Mouse (Mus musculus) midbrain, embryonic 11.5 days (tissue): ENCODE results near the gene Sgcg. TPM values are rescaled to one million over a fixed set of nuclear protein-coding genes. Genes with fewer than 3 reads are reported as not detected.

Experiments
- ATAC-seq: fragments of 200-750 bp; cut with Nextera tagmentation; 2 replicates; pipeline ENCODE4 v1.8.0; 2017; ENCODE audit warnings: moderate TSS enrichment, moderate library complexity; ENCODE audit not compliant: low FRiP score
- DNase-seq: peaks from one replicate; pipeline ENCODE4 v3.0.0; 2015; ENCODE audit warnings: low spot score; ENCODE audit errors: missing footprints
- H3K27ac ChIP-seq: fragments of 300-500 bp; sonication (generic); 2 replicates; pipeline ENCODE4 v1.5.1; 2014; ENCODE audit warnings: low read depth, low read length
- H3K27me3 ChIP-seq: fragments of 300-500 bp; sonication (generic); 2 replicates; pipeline ENCODE4 v1.6.1; 2014; ENCODE audit warnings: mild to moderate bottlenecking, low read length, moderate library complexity, mixed read lengths; ENCODE audit not compliant: control insufficient read depth, insufficient read depth
- H3K36me3 ChIP-seq: fragments of 300-500 bp; sonication (generic); 2 replicates; pipeline ENCODE4 v1.6.1; 2014; ENCODE audit warnings: mild to moderate bottlenecking, low read length, moderate library complexity, mixed read lengths; ENCODE audit not compliant: control insufficient read depth, insufficient read depth
- H3K4me1 ChIP-seq: fragments of 300-500 bp; sonication (generic); 2 replicates; pipeline ENCODE4 v1.6.1; 2014; ENCODE audit warnings: low read length; ENCODE audit not compliant: control insufficient read depth, insufficient read depth
- H3K4me2 ChIP-seq: fragments of 300-500 bp; sonication (generic); 2 replicates; pipeline ENCODE4 v1.6.1; 2014; ENCODE audit warnings: mild to moderate bottlenecking, moderate library complexity
- H3K4me3 ChIP-seq: fragments of 300-500 bp; sonication (generic); 2 replicates; pipeline ENCODE4 v1.5.1; 2014; ENCODE audit warnings: low read depth, low read length
- H3K9ac ChIP-seq: fragments of 300-500 bp; sonication (generic); 2 replicates; pipeline ENCODE4 v1.6.1; 2014; ENCODE audit warnings: low read length
- H3K9me3 ChIP-seq: fragments of 300-500 bp; sonication (generic); 2 replicates; pipeline ENCODE4 v1.6.1; 2016; ENCODE audit warnings: low read length; ENCODE audit not compliant: control insufficient read depth
- WGBS: fragments of 180-500 bp; shearing (Covaris S2); extraction: QIAGEN DNeasy Blood & Tissue Kit; methylation state at CpG from one replicate; pipeline ENCODE4 v1.1.7; 2014; 5-methylcytosine and 5-hydroxymethylcytosine counted together
- polyA plus RNA-seq: library from polyadenylated mRNA; unstranded; fragments of >200 nt; fragmentation: Nextera tagmentation; extraction: Ambion mirVana; gene quantifications from 2 replicates; pipeline ENCODE4 v1.2.1, GENCODE M21; 2014

The Sgcg gene
- polyA plus RNA-seq, 1 experiment from 2014 or later = not detected

DNA sequence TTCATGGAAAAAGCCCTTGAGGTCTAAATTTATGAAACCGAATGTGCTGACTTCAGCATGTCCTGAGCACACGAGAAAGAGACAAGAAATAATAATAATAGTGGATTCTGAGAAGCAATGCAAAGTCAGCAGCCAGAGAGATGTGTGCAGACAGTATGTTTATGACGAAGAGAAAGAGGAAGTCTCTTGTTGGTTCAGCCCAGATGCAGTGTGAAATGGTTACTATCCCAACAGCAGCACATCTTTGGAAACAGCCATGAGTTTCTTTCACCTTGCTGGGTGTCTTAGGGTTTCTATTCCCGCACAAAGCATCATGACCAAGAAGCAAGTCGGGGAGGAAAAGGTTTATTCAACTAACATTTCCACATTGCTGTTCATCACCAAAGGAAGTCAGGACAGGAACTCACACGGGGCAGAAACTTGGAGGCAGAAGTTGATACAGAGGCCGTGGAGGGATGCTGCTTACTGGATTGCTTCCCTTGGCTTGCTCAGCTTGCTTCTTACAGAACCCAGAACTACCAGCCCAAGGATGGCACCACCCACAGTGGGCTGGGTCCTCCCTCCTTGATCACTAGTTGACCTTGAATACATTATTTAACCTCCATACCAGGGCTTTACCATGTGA, 20.5 kb upstream of the Sgcg start:
- DNase-seq = no peak
- WGBS = 91% methylated on average over 7 of the region's 7 CpGs
- peaks cover 16% of the 10 kb centered on the region for H3K27me3 ChIP-seq

DNA sequence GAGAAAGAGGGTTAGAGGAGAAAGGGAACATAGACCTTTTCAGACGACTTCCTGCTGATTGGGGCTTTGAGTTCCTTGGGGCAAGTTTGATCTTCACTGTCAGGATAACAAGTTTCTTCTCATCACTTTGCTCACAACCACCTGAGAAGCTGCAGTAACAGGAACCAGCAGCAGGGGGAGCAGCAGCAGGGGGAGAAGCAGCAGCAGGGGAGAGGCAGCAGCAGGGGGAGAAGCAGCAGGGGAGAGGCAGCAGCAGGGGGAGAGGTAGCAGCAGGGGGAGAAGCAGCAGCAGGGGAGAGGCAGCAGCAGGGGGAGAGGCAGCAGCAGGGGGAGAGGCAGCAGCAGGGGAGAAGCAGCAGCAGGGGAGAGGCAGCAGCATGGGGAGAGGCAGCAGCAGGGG, 19.0 kb upstream of the Sgcg start:
- 46% methylated on average over 1 of the region's 1 CpGs for WGBS
- peaks cover 16% of the 10 kb centered on the region for H3K27me3 ChIP-seq
- ATAC-seq (no peak), DNase-seq (peak; percentile 92)
- no peak overlapping the region for H3K27ac ChIP-seq
- H3K4me3 ChIP-seq = no peak overlapping the region
- H3K4me1 ChIP-seq = peaks cover 2% of the 10 kb centered on the region; the same call in 1 of the 2 replicates
- H3K9me3 ChIP-seq = no peaks in the 10 kb centered on the region
- no peak overlapping the region for H3K9ac ChIP-seq
- H3K4me2 ChIP-seq = no peak overlapping the region
- H3K36me3 ChIP-seq = no peaks in the 10 kb centered on the region

More for the DNA sequence above, 20.5 kb upstream of the Sgcg start:
- Histone ChIP-seq H3K36me3 (no peaks in the 10 kb centered on the region), H3K27ac (no peak overlapping the region), H3K4me1 (peaks cover 2% of the 10 kb centered on the region; the same call in 1 of the 2 replicates), H3K9ac (no peak overlapping the region), H3K4me2 (no peak overlapping the region), H3K4me3 (no peak overlapping the region), H3K9me3 (no peaks in the 10 kb centered on the region)
- no peak for ATAC-seq

DNA sequence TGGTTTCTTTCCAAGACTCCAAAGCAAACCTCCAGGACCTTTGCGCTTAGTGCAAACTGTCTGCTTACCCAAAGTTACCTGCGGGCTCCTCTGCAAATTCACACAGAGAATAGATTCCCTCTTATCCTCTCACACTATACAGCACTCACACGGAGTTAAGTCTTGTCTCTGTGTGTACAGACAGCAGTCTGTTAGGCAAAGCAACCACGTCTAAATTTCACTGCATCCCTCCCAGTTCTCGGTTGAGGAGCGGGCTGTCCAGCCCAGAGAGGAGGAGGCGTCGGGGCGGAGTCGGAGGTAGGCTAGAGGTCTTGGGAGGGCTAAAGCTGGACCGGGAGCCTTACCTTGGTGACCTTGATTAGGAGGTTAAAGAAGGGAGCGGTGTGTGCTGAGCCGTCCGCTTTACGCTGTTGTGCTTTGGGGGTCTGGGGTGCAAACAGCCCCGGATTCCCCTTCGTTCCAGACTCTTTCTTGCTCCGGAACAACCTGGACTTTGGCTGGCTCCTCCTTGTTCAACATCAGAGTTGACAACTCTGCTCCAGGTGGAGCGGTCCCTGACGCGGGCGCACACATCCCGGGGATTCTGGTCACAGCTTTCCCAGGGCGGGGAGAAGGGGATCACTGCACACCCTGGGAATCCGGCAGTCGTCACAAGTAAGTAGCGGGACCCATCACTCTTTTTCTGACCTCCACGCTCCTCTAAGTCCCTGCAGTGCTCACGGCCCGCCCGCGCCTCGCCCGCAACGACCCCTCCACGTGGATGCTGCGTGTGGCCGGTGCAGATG, 16.3 kb upstream of the Sgcg start:
- H3K4me2 ChIP-seq = peak overlapping the region; percentile 38
- peaks cover 2% of the 10 kb centered on the region; the same call in 1 of the 2 replicates for H3K4me1 ChIP-seq
- no peaks in the 10 kb centered on the region for H3K36me3 ChIP-seq
- no peaks in the 10 kb centered on the region for H3K9me3 ChIP-seq
- H3K9ac ChIP-seq = no peak overlapping the region
- peak overlapping the region; percentile 9; the same call in 1 of the 2 replicates for H3K4me3 ChIP-seq
- DNase-seq (peak; percentile 84), ATAC-seq (no peak)
- no peak overlapping the region for H3K27ac ChIP-seq
- 9% methylated on average over 38 of the region's 38 CpGs for WGBS
- H3K27me3 ChIP-seq = peaks cover 16% of the 10 kb centered on the region

DNA sequence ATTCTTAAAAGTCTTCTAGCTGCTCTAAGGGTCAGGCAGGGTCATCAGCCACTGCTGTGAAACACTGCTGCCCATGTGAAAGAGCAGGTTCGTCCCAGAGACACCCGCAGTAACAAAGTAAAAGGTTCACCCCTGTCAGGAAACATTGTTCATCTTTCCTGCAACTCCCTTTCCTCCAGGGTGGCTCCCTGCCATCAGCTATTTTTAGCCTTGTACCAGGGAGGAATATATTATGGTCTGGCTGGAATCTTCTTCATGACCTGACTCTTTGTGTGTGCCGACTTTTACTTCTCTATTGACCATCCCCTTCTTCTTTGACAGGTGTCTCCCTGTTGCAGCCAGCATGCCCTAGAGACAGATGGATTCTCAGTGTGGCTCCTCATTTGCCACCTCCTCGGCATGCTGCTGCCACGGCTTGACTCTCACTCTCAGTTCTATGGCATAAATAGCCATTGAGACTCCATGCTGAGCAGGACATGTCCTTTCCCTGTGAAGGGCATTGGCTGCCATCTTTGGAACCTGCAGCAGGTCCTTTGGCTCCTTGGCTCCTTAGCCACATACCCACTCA, 9.7 kb upstream of the Sgcg start:
- H3K27ac ChIP-seq = no peak overlapping the region
- 71% methylated on average over 5 of the region's 5 CpGs for WGBS
- H3K9ac ChIP-seq = no peak overlapping the region
- ATAC-seq (no peak), DNase-seq (peak; percentile 78)
- no peaks in the 10 kb centered on the region for H3K4me1 ChIP-seq
- no peak overlapping the region for H3K4me3 ChIP-seq
- no peaks in the 10 kb centered on the region for H3K27me3 ChIP-seq
- H3K9me3 ChIP-seq = no peaks in the 10 kb centered on the region
- no peaks in the 10 kb centered on the region for H3K36me3 ChIP-seq
- no peak overlapping the region for H3K4me2 ChIP-seq

DNA sequence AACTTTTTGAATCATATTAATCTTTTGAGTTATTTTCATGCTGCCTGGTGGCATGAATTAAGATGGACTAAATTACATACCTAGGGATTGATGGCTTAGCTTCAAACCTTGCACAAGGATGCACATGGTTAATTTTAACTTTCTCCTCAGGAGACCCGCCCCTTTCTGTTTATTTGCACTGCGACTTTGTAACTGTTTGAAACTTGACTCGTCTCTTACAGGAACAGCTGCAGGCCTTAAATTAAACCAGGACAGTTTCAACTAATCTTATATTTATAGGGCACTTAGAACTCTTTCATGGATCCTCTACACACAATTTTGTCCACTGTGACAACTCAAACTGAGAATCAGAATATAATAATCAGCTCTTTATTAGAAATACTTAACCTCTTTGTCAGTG, 794 bp upstream of the Sgcg start:
- peak; percentile 23 for DNase-seq
- no peak for ATAC-seq
- no peak overlapping the region for H3K4me2 ChIP-seq
- WGBS = 66% methylated on average over 3 of the region's 3 CpGs
- no peaks in the 10 kb centered on the region for H3K4me1 ChIP-seq
- H3K27ac ChIP-seq = no peak overlapping the region
- no peaks in the 10 kb centered on the region for H3K9me3 ChIP-seq
- no peak overlapping the region for H3K9ac ChIP-seq
- H3K36me3 ChIP-seq = no peaks in the 10 kb centered on the region
- no peaks in the 10 kb centered on the region for H3K27me3 ChIP-seq
- no peak overlapping the region for H3K4me3 ChIP-seq

DNA sequence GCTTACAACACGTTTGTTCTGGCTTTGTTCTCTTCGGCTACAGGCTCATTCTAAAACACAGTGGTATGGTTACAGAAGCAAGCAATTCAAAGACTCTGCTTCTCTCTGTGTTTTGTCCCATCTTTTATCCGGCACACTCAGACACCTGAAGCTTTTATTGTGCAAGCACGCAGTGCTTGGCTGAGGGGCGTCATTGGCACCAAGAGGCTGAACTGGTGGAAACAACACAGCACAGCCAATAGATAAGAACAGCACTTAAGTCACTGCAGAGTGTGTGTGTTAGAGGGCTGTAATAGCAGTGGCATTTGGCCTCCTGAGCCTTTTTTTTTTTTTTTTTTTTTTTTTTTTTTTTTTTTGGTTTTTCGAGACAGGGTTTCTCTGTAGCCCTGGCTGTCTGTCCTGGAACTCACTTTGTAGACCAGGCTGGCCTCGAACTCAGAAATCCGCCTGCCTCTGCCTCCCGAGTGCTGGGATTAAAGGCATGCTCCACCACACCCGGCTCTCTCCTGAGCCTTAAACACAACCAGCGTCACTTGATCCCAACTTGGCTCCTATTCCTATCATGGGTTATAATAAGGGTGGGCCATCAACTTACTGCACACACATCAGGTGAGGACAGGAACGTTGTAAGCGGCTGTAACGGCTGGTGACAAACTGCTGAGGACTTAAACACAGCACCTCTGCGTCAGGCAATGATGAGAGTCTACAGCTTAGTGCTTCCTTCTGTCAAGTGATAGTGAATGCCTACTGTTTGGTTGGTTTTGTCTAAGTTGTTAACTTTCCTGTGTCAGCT, 5.5 kb downstream of the Sgcg start:
- WGBS = 88% methylated on average over 15 of the region's 15 CpGs
- H3K36me3 ChIP-seq = no peaks in the 10 kb centered on the region
- H3K27ac ChIP-seq = no peak overlapping the region
- no peak overlapping the region for H3K4me3 ChIP-seq
- DNase-seq (peak; percentile 47), ATAC-seq (no peak)
- H3K9me3 ChIP-seq = no peaks in the 10 kb centered on the region
- H3K4me2 ChIP-seq = no peak overlapping the region
- no peaks in the 10 kb centered on the region for H3K4me1 ChIP-seq
- no peaks in the 10 kb centered on the region for H3K27me3 ChIP-seq
- H3K9ac ChIP-seq = no peak overlapping the region

DNA sequence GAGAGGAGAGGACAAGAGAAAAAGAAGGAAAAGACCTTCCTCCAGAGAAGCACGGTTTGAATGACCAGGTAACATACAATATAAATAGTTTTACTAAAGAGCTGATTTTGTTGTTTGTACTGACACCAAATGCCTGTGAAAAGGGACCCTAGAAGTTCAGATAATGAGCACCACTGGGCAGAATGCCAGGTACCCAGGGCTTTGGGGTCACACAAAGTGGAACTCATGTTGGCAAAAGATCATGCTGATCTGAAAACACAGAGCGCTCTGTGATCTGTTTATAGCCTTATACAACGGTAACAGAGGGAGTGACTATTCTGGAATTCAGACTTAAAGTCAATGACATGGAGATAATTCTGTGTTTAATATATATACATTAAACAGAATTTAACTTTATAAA, 11.8 kb downstream of the Sgcg start:
- H3K27me3 ChIP-seq = no peaks in the 10 kb centered on the region
- H3K9ac ChIP-seq = no peak overlapping the region
- H3K9me3 ChIP-seq = no peaks in the 10 kb centered on the region
- H3K4me1 ChIP-seq = no peaks in the 10 kb centered on the region
- DNase-seq = peak; percentile 74
- no peak overlapping the region for H3K27ac ChIP-seq
- H3K4me3 ChIP-seq = no peak overlapping the region
- WGBS = 95% methylated on average over 3 of the region's 3 CpGs
- no peak for ATAC-seq
- no peak overlapping the region for H3K4me2 ChIP-seq
- no peaks in the 10 kb centered on the region for H3K36me3 ChIP-seq

DNA sequence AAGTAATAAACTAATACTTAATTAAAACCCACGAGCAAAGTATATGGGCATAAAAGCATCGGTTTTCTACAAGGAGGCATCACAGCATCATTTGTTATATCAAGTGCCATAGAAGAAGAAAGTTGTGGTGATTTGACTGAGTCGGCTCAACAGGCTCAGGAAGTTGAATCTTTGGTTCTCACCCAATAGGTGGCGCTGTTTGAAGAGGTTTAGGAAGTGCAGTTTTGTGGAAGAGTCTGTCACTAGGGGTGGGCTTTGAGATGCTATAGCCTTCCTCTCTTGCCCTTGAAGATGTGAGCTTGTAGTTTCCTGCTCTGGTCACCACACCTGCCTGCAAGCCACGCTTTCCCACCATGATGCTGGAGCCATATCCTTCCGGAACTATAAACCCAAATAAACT, 15.7 kb downstream of the Sgcg start:
- no peaks in the 10 kb centered on the region for H3K4me1 ChIP-seq
- no peaks in the 10 kb centered on the region for H3K27me3 ChIP-seq
- WGBS = 42% methylated on average over 6 of the region's 6 CpGs
- no peaks in the 10 kb centered on the region for H3K36me3 ChIP-seq
- ATAC-seq (no peak), DNase-seq (peak; percentile 87)
- H3K4me3 ChIP-seq = no peak overlapping the region
- H3K9ac ChIP-seq = no peak overlapping the region
- H3K4me2 ChIP-seq = no peak overlapping the region
- H3K9me3 ChIP-seq = no peaks in the 10 kb centered on the region
- no peak overlapping the region for H3K27ac ChIP-seq
